Mouse (Mus musculus): ENCODE measurements around the gene Tmem203. TPM values are rescaled to one million over a fixed set of nuclear protein-coding genes. Genes with fewer than 3 reads are reported as not detected.
A peak's percentile ranks its signal among the peaks of the same experiment; 100 is the strongest.
"Not testable (repeated sequence)": the region's sequence is repeated elsewhere in the genome, so short reads cannot be mapped to it uniquely, and the experiment has no call there.

The Tmem203 gene
- polyA plus RNA-seq, 2 experiments from 2014 or later: 9.5 to 10.4 TPM

GRCm38 (mm10) chr2:25234050-25234449 lies 21.2 kb upstream of the Tmem203 start, which contains the start of gene Slc34a3:
Gene Slc34a3 (minus strand): TSS chr2:25234364.
- ATAC-seq: no peak

GRCm38 (mm10) chr2:25234551-25235220 lies 20.6 kb upstream of the Tmem203 start:
- ATAC-seq: no peak

DNA sequence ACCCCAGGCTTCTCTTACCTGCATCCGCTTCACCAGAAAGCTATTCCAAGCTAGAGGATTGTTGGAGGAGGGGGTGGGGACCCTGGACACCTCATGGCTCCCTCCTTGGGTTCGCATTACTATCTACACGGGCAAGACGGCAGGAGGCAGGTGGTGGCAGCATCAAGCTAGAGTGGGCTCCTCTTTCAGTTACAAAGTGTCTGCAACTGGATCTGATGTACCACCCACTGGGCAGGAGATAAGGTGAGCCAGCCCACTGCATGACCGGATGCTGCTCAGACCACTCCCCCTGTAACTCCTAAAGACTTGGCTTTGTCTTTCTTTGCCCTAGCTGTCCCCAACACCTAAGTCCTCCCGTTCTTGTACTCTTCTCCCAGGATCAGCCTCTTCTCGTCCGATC lies 18.6 kb upstream of the Tmem203 start, which contains the start of gene Rnf224:
TSS of gene Rnf224 (minus strand) at position 174 of the 400 bp plus-strand sequence.
- no peak for ATAC-seq

DNA sequence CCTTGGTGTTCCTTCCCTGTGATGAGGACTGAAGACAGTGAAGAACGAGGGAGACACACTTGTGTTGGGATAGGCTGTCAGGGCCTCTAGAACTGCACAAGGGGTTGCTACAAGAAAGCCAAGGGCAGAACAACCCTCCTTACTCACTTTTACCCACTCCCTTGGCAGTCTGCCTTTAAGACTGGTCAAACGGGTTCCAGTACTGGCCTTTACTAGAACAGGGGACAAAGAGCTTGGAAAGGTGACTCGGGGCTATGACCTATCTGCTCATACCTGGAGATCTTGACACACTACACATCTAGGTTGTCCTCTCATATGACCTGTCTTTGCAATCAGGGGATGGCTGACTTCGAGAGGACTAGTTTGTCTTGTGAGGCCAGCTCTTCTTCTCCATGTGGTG lies 17.7 kb upstream of the Tmem203 start:
- no peak for ATAC-seq

GRCm38 (mm10) chr2:25238106-25238505 lies 17.1 kb upstream of the Tmem203 start:
- no peak for ATAC-seq

DNA sequence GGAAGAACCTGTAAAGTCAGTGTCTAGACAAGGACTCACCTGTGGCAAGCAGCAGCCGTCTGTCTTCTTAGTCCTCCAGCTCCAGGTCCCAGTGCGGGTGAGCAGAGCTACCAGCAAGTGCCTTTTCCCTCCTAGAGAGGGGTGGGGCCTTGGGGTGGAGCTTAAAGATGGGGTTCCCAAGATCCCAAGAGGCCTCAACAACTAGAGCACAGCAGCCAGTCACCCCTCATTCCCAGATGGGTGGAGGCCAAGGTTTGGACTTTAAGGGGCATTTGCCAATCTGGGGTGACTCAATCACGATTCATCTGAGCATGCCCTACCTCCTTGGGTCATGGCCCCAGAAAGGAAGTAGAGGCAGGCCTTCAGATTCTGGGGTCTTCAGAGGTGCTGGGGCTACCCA lies 15.5 kb upstream of the Tmem203 start:
- ATAC-seq: no peak

- ATAC-seq: no peak
Measured at GRCm38 (mm10) chr2:25240310-25240709, 14.9 kb upstream of the Tmem203 start.

GRCm38 (mm10) chr2:25240723-25241437 lies 14.4 kb upstream of the Tmem203 start:
- ATAC-seq: peak; percentile 66

GRCm38 (mm10) chr2:25241438-25241775 lies 13.8 kb upstream of the Tmem203 start:
- ATAC-seq: peak; percentile 37

DNA sequence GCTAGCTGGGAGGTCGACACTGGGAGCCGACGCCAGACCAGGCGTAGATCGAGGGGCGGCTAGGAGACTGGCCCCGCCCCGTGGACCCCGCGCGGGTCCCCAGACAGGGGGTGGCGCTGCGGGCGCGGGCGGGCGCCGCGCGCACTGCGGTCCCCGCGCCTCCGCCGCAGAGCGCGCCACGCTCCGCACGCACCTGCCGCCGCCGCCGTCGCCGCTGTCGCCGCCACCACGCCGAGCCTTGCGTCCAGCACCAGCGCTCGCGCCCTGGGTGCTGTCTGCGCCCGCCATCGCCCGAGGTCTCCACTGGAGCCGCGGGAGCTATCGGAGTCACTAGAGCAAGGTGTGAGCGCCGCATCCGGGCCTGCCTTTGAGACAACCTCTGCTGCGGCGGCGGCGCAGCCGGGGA lies 13.1 kb upstream of the Tmem203 start, which contains the start of the genes Rnf208 and Cysrt1:
TSS of gene Rnf208 (plus strand) at position 155 of the 406 bp plus-strand sequence.
TSS of gene Cysrt1 (minus strand) at position 352 of the 406 bp plus-strand sequence.
- peak; percentile 70 for ATAC-seq

- ATAC-seq: no peak
Measured at GRCm38 (mm10) chr2:25243342-25243741, 11.9 kb upstream of the Tmem203 start.

- ATAC-seq: no peak
Measured at GRCm38 (mm10) chr2:25244144-25244543, 11.1 kb upstream of the Tmem203 start.

DNA sequence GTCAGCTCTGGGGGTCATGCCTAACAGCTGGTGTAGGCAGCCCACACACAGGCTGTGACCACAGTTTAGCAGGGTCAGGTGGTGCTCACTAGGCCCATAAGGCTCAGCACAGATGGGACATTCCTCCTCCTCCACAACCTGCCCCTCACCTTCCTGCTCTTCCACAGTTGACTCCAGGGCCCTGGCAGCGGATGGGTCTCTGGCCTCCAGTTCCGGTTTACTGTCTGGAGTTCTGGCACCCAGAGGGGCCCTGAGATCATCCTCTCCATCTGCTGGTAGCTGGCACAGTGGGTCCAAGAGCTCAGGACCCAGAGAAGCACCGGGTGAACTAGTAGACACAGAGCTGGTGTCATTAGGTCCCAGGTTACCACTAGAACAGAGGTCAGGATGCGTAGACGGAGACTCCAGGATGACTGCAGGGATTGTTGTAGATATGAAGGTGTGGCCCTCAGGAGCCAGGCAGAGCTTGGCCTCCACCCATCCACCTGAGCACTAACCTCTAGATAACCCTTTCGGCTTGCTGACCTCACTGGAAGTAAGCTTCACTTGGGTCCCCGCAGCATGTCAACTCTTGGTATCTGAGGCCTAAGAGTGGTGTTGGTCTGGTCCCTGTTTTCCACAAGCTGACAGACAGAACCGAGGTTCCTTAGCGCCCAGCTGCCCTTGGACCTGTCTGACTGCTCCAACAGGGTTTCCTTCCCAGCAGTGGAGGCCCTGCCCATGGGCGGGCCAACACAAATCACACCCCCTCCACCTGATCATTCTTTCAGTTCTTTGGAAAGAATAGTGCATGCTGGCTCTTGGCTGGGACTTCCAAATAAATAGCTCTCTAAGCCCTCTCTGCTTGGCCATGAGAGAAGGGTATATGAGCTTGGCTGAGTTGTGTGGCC lies 8.8 kb upstream of the Tmem203 start, which contains the start of gene AL732309.1:
TSS of gene AL732309.1 (minus strand) at position 681 of the 890 bp plus-strand sequence.
- ATAC-seq: no peak

GRCm38 (mm10) chr2:25252331-25252730 lies 2.9 kb upstream of the Tmem203 start:
- no peak for ATAC-seq

- ATAC-seq: not testable (repeated sequence)
Measured at GRCm38 (mm10) chr2:25256443-25257109, 1.3 kb downstream of the Tmem203 start.

GRCm38 (mm10) chr2:25257250-25257649 lies 2.0 kb downstream of the Tmem203 start:
- not testable (repeated sequence) for ATAC-seq

- ATAC-seq: no peak
Measured at GRCm38 (mm10) chr2:25258887-25259286, 3.6 kb downstream of the Tmem203 start.

DNA sequence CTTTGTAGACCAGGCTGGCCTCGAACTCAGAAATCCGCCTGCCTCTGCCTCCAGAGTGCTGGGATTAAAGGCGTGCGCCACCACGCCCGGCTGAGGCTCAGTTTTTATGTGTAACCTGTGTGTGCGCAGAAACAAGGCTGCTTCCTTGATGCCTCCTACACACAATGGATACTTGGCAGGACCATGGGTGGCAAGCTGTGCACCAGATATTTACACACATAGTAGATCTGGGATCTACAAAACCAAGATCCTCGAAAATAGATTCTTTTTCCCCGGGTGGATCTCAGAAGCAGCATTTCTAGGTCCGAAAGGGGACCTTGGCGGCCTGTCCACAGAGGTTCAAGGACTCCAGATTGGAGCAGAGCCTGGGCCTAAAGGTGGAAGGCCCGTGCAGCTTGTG lies 6.6 kb downstream of the Tmem203 start:
- ATAC-seq: peak; percentile 28

- peak; percentile 98 for ATAC-seq
Measured at GRCm38 (mm10) chr2:25262291-25262767, 7.1 kb downstream of the Tmem203 start, which contains the start of gene Tprn. Gene Tprn (plus strand): TSS chr2:25262618.

- peak; percentile 46 for ATAC-seq
Measured at GRCm38 (mm10) chr2:25262795-25263622, 7.8 kb downstream of the Tmem203 start.

Measured in CD4-positive, CD25-positive, alpha-beta regulatory T cell, adult 4 months (primary cell).